Mouse (Mus musculus): ENCODE results near the gene Krt1. TPM values are rescaled to one million over a fixed set of nuclear protein-coding genes. Genes with fewer than 3 reads are reported as not detected.

Gene Krt1
- polyA plus RNA-seq, 1 experiment, result not detected

DNA sequence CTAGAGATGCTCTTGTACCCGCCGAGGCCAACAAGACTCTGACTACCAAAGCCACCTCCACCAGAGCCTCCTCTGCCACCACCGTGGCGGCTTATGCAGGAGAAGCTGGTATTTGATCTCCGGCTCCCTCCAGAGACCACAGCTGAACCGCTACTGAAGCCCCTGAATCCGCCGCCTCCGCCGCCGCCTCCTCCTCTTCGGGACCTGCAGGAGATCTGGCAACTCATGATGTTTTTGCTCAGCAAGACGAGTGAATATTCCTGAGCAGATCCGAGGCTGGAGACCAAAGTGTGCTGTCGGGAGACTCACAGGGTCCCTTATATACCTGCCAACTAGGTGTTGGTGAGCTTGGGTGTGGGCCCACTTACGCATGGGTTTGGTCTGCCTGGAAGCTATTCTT lies 32.7 kb downstream of the Krt1 start, which contains the start of gene Krt2:
Gene Krt2, minus strand, starts transcription at position 295 of the 400 bp plus-strand sequence.
- TF ChIP-seq CTCF (IDR thresholded peaks at IDR 0.05; ENCODE audit: control insufficient read depth, insufficient read depth, insufficient replicate concordance, low read depth, low read length), result no peak
- TF ChIP-seq POLR2A (IDR thresholded peaks at IDR 0.05; ENCODE audit: control insufficient read depth, low read depth, low read length), result no peak
- H3K27me3 ChIP-seq (ENCODE audit: control insufficient read depth, insufficient read depth, low read length), result no peaks in the 10 kb centered on the region
- no peaks in the 10 kb centered on the region; the same call in 1 of the 2 replicates for H3K4me1 ChIP-seq (ENCODE audit: control insufficient read depth, insufficient read depth, low read length)
- H3K36me3 ChIP-seq (ENCODE audit: control insufficient read depth, insufficient read depth, low read length), result no peaks in the 10 kb centered on the region
- no peak within 1 kb of the TSS for H3K27ac ChIP-seq (ENCODE audit: control insufficient read depth, insufficient read depth, low read depth, low read length)
- peak within 1 kb of the TSS; percentile 29; the same call in 1 of the 2 replicates for H3K4me3 ChIP-seq (ENCODE audit: control insufficient read depth, low read depth, low read length)

DNA sequence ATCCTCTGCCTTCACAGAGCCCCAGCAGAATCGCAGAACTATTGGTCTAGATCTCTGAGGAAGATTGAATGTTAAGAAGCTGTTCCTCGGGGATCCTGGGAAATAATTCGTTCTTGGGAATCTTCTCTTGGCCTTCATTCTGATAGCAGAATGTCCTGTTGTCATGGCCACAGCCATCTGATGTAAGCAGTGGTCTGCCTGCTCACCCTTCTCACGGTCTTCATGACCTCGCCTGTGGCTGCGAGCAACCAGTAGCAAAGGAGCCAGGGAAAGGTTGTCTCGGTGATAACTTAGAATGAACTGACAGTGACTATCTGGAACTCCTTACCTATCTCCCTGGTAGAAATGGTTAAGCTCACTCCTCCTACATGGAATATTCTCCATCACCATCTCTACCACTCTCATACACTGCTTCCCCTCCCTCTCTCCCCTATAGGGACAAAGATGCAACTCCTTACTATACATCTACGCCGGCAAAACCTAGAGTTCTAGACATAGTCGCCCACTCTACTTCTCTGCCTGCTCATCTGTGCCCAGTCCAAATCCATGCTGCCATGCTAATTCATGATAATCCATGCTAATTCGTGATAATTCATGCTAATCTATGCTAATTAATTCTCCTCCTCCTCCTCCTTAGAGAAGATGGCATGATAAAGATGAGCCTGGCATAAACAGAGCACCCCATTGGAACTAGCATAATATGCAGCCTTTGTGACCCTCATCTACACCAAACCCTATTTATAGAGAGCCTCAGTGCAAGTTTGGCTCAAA lies 47.4 kb downstream of the Krt1 start:
- Histone ChIP-seq H3K4me1 (ENCODE audit: control insufficient read depth, insufficient read depth, low read length) (no peaks in the 10 kb centered on the region), H3K4me3 (ENCODE audit: control insufficient read depth, low read depth, low read length) (peak overlapping the region; percentile 47; the same call in 1 of the 2 replicates), H3K27ac (ENCODE audit: control insufficient read depth, insufficient read depth, low read depth, low read length) (no peak overlapping the region), H3K36me3 (ENCODE audit: control insufficient read depth, insufficient read depth, low read length) (no peaks in the 10 kb centered on the region), H3K27me3 (ENCODE audit: control insufficient read depth, insufficient read depth, low read length) (no peaks in the 10 kb centered on the region)
- TF ChIP-seq CTCF (IDR thresholded peaks at IDR 0.05; ENCODE audit: control insufficient read depth, insufficient read depth, insufficient replicate concordance, low read depth, low read length), result no peak
- TF ChIP-seq POLR2A (IDR thresholded peaks at IDR 0.05; ENCODE audit: control insufficient read depth, low read depth, low read length), result no peak

DNA sequence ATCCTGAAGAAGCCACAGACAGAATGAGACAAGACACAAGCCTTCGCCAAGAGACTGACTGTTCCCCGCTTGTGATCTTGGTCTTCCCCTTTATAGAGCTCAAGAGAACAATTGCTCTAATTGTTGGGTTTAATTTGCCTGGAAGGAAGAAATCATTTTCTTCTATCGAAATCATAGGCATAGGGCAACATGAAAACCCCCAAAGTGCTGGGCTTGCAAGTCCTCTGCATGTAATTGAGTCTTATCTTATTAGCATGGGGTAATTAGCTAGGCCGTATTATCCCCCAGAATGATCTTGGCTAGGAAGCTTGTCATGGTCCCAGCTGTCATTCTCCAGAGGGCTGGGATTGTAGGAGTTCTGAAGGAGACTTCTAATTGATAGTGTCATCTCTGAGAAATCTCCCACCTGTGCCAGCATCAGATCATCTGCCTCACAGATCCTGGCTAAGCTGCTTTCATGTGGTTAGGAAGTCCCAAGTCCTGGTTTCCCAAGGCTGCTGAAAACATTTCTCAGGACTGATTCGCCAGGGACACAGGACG lies 48.2 kb downstream of the Krt1 start, which contains the start of gene Krt73:
Gene Krt73, minus strand, starts transcription at position 51 of the 540 bp plus-strand sequence.
- Histone ChIP-seq H3K4me1 (ENCODE audit: control insufficient read depth, insufficient read depth, low read length) (no peaks in the 10 kb centered on the region), H3K4me3 (ENCODE audit: control insufficient read depth, low read depth, low read length) (peak within 1 kb of the TSS; percentile 47), H3K27me3 (ENCODE audit: control insufficient read depth, insufficient read depth, low read length) (no peaks in the 10 kb centered on the region), H3K36me3 (ENCODE audit: control insufficient read depth, insufficient read depth, low read length) (no peaks in the 10 kb centered on the region), H3K27ac (ENCODE audit: control insufficient read depth, insufficient read depth, low read depth, low read length) (no peak within 1 kb of the TSS)
- TF ChIP-seq POLR2A (IDR thresholded peaks at IDR 0.05; ENCODE audit: control insufficient read depth, low read depth, low read length) (no peak), CTCF (IDR thresholded peaks at IDR 0.05; ENCODE audit: control insufficient read depth, insufficient read depth, insufficient replicate concordance, low read depth, low read length) (no peak)

Other genes starting within 250 kb of the Krt1 start
- not detected in 2 replicates for gene Gm5414, start 222.6 kb downstream of the Krt1 start, polyA plus RNA-seq (2012; rRNA removed)
- not detected in 2 replicates for gene Gm5478, start 203.4 kb downstream of the Krt1 start, polyA plus RNA-seq (2012; rRNA removed)
- 0.04 and 0.05 TPM in 2 replicates for gene Krt6b, start 170.5 kb downstream of the Krt1 start, polyA plus RNA-seq (2012; rRNA removed)
- gene Krt6a, start 156.5 kb downstream of the Krt1 start, polyA plus RNA-seq (2012; rRNA removed), result 0.08 TPM in 1 of 2 replicates, not detected in the other
- 0.12 and 1.3 TPM in 2 replicates for gene Krt5, start 137.9 kb downstream of the Krt1 start, polyA plus RNA-seq (2012; rRNA removed)
- not detected in 2 replicates for gene Krt71, start 107.7 kb downstream of the Krt1 start, polyA plus RNA-seq (2012; rRNA removed)
- gene Krt72, start 64.3 kb downstream of the Krt1 start, polyA plus RNA-seq (2012; rRNA removed), result not detected in 2 replicates
- 1.4 and 1.6 TPM in 2 replicates for gene Krt73, start 48.4 kb downstream of the Krt1 start, polyA plus RNA-seq (2012; rRNA removed)
- gene Krt2, start 32.6 kb downstream of the Krt1 start, polyA plus RNA-seq (2012; rRNA removed), result not detected in 2 replicates
- gene Krt77, start 18.9 kb upstream of the Krt1 start, polyA plus RNA-seq (2012; rRNA removed), result 0.57 and 0.88 TPM in 2 replicates
- 0.18 and 0.20 TPM in 2 replicates for gene Krt76, start 42.1 kb upstream of the Krt1 start, polyA plus RNA-seq (2012; rRNA removed)
- gene Krt4, start 73.9 kb upstream of the Krt1 start, polyA plus RNA-seq (2012; rRNA removed), result 0.20 TPM in 1 of 2 replicates, not detected in the other
- 0.40 and 0.61 TPM in 2 replicates for gene Krt79, start 89.5 kb upstream of the Krt1 start, polyA plus RNA-seq (2012; rRNA removed)
- 0.48 and 0.63 TPM in 2 replicates for gene Krt78, start 103.5 kb upstream of the Krt1 start, polyA plus RNA-seq (2012; rRNA removed)
- 9.3 and 16.7 TPM in 2 replicates for gene Krt8, start 153.7 kb upstream of the Krt1 start, polyA plus RNA-seq (2012; rRNA removed)
- gene Krt18, start 177.4 kb upstream of the Krt1 start, polyA plus RNA-seq (2012; rRNA removed), result 0.52 and 5.1 TPM in 2 replicates
- gene Eif4b, start 223.0 kb upstream of the Krt1 start, polyA plus RNA-seq (2012; rRNA removed), result 75.6 and 75.9 TPM in 2 replicates
- 6.5 and 6.9 TPM in 2 replicates for gene Tns2, start 249.6 kb upstream of the Krt1 start, polyA plus RNA-seq (2012; rRNA removed)

Measured in testis, adult 2 months (tissue).